Mouse (Mus musculus) inflammation-experienced regulatory T-cells, adult 6 months (primary cell): ENCODE results near the gene Il17f. TPM values are rescaled to one million over a fixed set of nuclear protein-coding genes. Genes with fewer than 3 reads are reported as not detected.
"Not testable (repeated sequence)": the region's sequence is repeated elsewhere in the genome, so short reads cannot be mapped to it uniquely, and the experiment has no call there.

Experiments used
- ATAC-seq: one replicate; pipeline ENCODE4 v1.8.0; 2017
- polyA plus RNA-seq, 3 experiments: library from polyadenylated mRNA; unstranded; fragments of 100-300 nt; shearing (Covaris generic); gene quantifications; one replicate each; pipeline ENCODE4 v1.2.1; 2017

Il17f gene
- polyA plus RNA-seq, 3 experiments from 2014 or later = 0.80 to 1.2 TPM; not detected in 1

DNA sequence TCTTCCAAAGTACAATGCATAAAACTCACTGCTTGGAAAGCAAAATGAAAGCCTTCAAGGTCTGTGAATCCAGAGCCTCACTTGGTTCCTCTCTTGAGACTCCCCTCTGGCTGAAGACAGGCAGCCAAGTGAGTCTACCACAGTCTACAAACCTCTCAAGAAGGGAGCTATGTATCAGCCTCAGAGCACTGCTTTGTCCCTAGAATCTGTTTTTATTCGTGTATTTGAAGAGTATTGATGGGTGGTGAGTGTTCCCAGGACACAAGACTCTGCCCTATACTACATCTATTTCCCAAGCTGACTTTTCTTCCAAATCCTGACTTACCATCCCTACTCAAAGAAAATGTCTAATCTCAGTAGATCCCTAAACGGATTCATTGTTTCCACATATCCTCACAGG is 12.1 kb downstream of the Il17f start:
- no peak for ATAC-seq

DNA sequence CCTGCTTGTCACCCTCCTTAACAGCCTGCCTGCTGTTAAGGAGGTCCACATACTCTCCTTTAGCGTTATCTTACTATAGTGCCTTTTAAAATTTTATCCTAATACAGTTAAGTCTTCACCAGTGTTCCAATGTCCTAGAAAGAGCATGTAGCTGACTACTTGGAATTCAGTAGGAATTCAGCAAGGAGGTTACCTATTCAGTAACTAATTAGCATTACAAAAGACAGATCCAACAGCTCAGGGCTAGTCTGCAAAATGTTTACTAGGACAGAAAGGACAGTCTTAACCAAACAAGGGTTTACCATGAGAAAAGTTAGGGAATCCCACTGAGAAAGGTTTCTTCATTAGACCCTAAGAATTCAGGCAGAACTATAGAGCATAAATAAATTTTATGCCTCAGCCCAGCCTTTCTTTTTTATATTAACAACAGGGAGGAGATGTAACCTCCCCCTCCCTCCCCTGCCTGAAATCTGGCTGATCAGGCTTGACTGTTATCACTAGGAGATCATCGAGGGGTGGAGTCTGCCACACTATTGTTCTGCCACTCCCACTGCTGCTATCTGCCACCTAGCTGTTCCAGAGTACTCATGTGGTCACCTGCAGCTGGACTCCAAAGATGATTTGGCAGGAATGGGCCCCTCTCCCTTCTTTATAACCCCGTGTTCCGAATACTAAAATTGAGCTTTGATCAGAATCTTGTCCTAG is 16.2 kb downstream of the Il17f start:
- not testable (repeated sequence) for ATAC-seq

DNA sequence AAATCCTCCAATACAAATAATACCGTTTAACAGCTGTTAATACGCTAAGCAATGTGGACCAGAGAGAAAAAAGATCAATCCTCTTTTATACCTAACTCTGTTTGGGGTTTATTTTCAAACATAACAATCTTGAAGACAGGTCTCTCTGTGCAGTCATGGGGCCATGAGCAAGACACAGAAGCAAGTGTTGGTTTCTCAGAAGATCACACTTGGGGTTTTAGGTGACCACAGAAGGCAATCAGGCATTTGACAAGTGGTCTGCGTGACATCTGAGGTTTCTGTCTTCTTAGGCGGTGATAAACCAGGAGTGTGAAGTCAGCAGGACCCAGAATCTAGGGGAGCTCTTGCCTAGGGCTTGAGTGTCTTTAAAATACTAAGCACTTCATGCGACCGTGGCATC is 23.9 kb downstream of the Il17f start:
- ATAC-seq = no peak

DNA sequence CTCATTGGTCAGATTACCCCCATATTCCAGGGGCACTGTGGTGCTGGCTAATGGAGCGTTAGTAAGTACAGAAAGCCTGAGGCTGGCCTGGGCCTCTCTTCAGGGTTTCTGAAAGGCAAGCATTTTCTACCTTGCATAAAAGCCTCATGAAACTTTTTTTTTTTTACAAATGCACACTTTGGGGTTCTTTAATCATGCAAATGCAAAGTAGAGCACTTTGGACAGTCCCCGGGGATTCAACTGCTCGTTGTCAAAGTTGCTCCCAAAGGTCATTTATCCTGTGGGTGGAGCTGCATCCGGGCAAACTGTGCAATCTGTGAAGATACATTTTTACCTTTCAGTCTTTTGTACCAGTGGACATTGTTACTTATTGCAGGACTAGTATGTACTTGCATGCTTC is 29.0 kb downstream of the Il17f start:
- no peak for ATAC-seq

DNA sequence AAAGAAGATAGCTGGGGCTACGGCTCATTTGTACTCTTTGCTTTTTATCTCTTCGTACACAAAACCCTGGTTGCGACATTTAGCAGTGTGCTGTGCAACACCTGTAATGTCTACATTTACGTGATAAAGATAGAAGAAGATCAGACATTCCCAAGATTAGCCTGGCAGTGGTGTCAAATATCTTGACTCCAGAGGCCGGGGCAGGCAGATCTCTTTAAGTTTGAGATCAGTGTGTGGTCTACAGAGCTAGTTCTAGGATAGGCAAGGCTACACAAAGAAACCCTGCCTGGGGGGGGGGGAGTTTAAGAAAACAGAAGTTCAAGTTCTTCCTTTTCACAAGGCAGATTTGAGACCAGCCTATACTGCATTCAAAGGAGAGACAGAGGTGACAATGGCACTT is 30.1 kb downstream of the Il17f start:
- no peak for ATAC-seq

DNA sequence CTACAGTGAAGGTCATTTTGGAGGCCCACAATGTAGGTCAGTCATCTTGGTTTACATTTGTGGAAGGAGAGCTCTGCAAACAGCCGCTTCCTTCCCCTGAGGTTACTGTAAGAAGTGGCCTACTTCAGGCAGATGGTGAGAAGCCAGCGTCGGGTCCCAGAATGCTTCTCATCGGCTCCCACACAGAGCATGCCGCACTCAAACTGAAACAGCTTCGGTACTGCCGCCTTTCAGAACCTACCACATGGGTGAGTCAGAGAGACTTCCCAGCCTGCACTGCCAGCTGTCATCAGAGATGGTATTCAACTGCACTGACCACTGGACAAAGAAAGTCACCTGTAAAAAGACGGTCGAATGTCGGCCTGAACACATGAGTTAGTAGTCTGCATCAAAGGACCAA is 30.6 kb downstream of the Il17f start:
- peak; percentile 68 for ATAC-seq

DNA sequence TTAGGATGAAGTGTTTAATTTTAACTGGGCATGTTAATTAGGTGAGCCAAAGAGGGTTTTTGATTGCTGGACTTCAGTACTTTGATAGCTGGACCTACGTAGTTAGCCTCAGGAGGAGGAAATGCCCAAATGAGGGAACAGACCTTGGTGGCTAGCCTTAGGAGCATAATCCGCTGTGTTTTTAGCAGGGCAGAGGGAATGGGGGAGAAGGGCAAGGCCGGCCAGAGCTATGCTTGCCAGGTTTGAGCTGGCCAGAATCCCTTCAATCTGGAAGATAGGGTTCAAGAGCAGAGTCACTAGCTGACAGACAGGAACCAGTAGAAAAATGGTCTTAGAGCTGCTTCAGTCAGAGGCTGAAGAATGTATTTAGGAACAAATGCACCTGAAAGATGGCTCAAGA is 32.8 kb downstream of the Il17f start:
- no peak for ATAC-seq

DNA sequence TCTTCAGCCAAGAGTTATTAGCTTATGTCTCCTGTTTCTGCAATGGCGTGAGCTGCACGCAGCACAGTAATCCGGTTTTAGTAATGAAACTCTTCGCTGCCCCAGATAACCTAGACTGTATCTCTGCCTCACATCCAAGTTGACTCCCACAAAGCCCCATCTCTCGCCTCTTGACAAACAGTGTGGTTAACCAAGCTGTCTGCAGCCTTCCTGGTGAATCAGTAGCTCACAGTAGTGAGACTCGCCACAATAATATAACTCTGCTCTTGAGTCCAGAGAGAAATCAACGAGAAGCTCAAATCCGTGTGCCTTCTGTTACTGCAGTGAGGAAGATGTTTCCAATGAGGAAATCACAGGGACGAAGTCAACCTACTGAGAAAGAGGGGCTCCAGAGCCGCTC is 36.0 kb downstream of the Il17f start:
- ATAC-seq = no peak

DNA sequence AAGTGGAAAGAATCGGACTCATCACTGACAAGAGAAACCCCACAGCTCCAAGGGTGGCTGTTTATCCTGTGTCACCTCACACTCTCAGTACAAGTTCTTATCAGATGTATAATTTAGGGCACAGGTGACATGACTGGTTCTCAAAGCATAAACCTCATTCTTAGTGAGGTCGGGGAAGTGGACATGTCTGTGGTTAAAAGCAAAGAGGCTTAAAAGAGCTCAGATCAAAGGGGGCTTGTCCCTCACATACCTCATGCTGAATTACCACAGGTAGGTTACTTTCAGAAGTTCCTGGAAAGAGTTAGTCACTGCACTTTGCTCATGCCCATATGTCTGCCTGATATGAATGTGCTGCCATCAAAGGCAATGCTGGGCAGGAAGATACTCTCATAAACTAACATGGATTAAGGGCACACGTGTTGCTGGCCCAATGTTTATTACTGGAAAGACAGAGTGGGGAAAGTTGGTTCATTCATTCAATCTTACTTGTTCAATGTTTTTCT is 49.9 kb downstream of the Il17f start:
- peak; percentile 54 for ATAC-seq

DNA sequence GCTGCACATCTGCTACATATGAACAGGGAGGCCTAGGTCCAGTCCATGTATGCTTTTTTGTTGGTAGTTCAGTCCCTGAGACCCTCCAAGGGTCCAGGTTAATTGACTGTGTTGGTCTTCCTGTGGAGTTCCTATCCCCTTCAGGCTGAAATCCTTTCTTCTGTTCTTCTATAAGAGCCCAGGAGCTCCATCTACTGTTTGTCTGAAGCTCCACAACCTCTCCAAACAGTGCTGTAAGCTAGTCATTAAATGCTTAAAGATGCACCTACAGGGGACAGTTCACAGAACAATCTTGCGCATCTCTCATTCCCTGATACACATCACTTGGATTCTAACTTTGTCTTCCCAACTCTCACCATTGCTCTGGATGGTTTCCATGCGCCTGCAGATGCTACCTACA is 51.9 kb downstream of the Il17f start:
- no peak for ATAC-seq

DNA sequence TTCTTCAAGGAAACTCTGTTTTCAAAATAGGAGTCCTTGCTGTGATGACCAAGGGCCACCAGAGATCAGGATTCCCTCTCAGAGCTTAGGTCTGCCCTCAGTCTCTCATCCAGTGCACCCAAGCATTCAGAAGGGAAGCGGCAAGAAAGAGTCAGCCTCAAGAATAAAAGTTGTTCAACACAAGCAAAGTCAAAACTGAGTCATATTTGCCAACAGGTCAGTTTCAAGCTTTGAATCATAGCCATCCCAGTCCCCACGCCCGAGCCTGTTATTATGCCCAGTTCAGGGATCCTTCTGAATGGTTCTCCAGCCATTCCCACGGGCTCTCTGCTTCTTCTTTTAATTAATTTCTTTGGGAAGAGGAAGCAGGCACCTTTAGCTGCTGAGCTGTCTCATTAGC is 53.8 kb downstream of the Il17f start:
- ATAC-seq = no peak

DNA sequence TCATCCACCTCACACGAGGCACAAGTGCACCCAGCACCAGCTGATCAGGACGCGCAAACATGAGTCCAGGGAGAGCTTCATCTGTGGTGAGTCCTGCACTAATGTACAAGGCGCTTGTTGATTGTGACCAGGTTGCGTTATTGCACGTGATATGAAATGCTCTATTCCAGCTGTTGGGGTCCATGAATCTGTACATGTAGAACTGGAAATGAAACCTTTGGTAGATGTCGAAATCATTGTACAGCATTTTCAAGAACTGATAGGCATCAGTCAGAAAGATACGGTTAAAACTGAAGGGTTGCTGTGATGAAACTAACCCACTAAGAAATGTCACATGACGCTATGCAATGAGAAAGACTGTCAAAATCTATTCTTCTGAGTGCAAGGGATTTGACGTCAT is 59.5 kb downstream of the Il17f start, which contains the start of gene Il17a:
Il17a (plus strand) TSS at position 3 of the 400 bp plus-strand sequence.
- ATAC-seq = no peak

Other genes starting within 250 kb of the Il17f start
- gene Pkhd1, start 172.6 kb downstream of the Il17f start, polyA plus RNA-seq = not detected
- gene Il17a, start 59.7 kb downstream of the Il17f start, polyA plus RNA-seq = under 1 TPM in 1 of 3 experiments, not detected in 2; 0.30 TPM
- gene Mcm3, start 29.7 kb upstream of the Il17f start, polyA plus RNA-seq = 100 to 1,000 TPM in 1 of 3 experiments, 10 to 100 TPM in 2; 42.6 to 127 (median 54.3) TPM
- 1 to 10 TPM; 3.0 to 4.8 (median 3.3) TPM for gene Paqr8, start 100.0 kb upstream of the Il17f start, polyA plus RNA-seq
- under 1 TPM; 0.47 to 0.87 (median 0.70) TPM for gene Efhc1, start 161.0 kb upstream of the Il17f start, polyA plus RNA-seq